Mouse (Mus musculus) adrenal gland (tissue): ENCODE data around the gene Krt8.

ENCODE experiments used
- intact Hi-C: fragments of 180-260 bp; cut with DNase I; formaldehyde crosslinking; loops from one replicate; pipeline ENCODE4 v1.15.1; 2025
- long read RNA-seq, 2 experiments: library from polyadenylated mRNA; unstranded; transcript quantifications; one replicate each; pipeline ENCODE4 v2.0.0; 2020; ENCODE audit warnings: borderline replicate concordance in 1 of 2; ENCODE audit not compliant: insufficient replicate concordance in 1 of 2

Krt8 gene
- long read RNA-seq, experiment 1: 0 reads
- long read RNA-seq, experiment 2, partial matches to known transcripts: 0 of 3 reads
- long read RNA-seq, experiment 2, other reads (novel, unspliced or antisense): 1 of 3 reads

DNA sequence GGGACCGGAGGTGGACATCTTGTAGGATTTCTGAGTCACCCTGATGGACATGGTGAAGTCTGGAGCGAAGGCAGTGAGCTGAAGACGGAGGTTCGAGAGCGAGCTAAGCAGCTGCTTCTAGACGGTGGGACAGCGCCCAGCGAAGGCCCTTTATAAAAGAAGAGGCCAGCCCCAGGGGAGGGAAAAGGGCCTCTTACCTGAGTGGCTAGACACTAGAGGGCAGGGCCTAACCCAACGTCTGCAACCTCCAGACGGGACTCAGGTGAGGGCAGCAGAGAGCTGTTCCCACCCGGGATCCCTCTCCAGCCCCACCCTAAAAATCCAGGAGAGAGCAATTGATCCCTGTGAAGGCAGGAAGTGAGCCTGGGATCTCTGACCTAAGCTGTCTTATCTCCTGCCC lies at the start of gene Krt8:
Gene Krt8 (minus strand): TSS at position 294 of the 400 bp plus-strand sequence.
- intact Hi-C loops: no loop called here

DNA sequence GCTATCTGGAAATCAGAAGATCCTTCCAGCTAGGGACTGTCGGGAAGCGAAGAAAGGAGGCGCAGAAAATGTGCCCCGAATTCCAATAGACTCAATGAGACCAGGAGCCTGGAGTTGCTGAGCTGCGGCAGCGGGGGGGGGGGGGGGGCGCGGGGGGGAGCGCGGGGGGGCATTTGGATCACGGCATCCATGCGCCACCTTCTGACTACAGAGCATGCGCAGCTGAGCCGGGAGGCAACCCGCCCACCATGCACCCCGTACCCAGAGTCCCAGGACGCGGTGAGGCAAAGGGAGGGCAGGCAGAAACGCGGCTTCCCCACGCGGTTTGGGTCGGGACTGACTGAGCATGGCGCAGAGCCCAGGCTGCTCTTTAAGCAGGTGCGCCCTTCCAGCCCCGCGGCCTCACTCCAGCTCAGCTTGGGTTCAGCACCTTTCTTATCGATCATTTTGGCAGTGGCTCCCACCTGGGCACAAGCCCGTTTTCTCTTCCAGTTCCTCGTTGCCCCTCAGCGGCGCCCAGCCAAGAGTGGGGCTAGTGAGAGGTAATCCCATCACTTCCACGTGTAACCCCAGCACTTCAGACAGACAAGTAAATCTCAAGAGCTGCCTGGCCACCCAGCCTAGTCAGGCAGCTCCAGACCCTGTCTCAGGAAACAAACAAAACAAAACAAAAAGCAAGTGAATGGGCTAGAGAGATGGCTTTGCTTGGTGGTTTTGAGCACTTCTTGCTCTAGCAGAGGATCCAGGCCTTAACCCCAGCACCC lies 47.8 kb upstream of the Krt8 start:
- intact Hi-C loops: no loop called here

DNA sequence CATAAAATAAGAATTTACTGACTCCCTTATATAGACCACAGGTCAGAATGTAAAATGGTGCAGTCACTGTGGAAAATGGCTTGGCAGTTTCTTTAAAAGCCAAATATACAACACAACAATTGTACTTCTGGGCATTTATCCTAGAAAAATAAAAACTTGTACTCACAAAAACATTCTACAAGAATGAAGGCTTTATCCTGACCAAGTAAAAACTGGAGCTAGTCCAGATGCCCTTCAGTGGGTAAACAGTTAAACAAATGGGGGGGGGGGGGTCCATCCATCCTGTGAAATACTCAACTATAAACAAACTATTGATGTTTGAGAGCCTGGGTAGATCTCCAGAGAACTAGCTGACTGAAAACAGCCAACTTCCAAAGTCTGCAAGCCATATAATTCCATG lies 45.6 kb upstream of the Krt8 start:
- intact Hi-C loops: no loop called here

DNA sequence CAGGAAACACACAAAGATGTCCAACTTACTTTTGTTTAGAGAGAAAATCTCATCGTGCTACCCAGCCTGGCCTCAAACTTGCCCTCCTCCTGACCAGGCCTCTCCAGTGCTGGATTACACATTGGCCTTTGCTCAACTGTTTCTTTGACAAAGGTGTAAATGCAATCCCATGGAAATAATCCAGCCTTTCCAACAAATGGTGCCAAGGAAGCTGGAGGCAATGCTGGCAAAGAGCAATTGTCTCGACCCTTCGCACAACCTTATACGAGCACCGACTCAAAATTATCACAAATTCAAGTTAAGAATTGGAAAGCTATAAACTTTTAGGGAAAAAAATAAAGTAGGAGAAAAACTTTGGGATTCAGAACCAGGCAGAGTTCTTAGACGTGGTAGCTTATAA lies 43.7 kb upstream of the Krt8 start:
- intact Hi-C loops: no loop called here

DNA sequence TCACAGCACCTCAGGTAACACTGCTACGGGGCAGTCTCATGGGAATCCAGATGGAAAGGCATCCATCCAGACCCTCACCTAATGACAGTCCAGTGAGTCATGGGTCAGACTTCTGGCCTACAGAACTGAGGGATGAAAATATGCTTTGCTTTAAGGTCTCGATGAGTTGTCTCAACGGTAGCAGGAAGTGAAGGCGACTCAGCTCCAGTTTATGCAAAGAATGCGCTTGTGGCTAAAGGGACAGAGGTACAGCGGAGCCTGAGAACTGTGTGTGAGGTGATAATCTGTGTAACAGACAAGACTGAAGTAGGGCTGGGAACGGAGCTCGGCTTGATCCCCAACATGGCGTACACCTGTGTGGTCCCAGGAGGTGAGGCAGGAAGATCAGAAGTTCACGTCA lies 41.4 kb upstream of the Krt8 start:
- intact Hi-C loops: no loop called here

DNA sequence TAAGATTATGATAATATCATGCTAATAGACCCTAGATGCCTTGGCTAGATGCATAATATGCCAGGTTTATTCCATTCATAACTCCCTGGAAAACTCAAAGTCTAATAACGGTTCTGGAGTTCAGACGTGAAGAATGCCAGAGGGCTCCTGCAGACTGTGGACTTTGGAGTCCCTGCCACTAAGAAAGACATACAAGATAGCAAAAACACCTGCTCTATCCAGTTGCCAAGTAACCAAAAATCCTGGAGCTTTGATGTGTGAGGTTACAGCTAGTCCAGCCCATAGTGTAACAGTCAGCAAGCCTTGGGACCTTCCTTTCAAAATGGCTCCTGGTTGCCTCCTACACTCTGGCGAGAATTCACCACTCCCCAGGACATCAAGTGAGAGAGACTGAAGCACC lies 40.5 kb upstream of the Krt8 start:
- intact Hi-C loops: no loop called here

DNA sequence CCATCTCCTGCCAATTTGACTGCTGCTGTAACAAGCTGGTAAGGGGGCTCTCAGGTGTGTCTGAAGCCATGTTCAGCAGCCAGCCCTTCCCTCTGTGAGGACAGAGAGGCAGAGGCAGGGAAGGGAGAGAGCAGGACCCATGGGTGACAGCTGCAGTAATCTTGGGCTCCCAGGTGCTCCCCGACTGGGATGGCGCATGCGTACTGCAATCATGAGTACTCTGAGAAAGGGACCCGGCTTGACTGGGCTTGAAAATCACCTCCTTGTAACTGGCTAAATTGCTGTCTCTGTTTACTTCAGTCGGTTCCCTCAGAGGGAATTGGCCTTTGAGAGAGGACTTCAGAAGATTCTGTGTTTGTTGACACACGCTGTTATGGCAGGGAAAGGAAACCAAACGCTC lies 37.7 kb upstream of the Krt8 start:
- intact Hi-C loops: no loop called here

DNA sequence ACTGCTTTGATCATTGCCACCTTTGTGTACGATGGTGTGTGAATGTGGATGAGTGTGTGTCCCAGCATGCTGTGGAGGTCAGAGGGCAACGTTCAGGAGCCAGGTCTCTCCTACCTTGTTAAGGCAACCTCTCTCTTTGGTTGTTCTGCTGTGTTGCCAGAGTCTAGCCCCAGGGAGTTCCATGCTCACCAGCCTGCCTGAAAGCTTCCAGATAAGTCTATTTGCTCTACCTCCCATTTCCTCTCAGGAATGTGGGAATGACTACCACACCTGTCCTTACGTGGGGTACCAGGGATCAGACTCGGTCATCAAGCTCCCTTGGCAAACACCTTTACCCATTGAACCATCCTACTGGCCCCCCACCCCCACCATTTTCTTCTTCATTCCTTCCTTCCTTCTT lies 36.0 kb upstream of the Krt8 start:
- intact Hi-C loops: no loop called here

DNA sequence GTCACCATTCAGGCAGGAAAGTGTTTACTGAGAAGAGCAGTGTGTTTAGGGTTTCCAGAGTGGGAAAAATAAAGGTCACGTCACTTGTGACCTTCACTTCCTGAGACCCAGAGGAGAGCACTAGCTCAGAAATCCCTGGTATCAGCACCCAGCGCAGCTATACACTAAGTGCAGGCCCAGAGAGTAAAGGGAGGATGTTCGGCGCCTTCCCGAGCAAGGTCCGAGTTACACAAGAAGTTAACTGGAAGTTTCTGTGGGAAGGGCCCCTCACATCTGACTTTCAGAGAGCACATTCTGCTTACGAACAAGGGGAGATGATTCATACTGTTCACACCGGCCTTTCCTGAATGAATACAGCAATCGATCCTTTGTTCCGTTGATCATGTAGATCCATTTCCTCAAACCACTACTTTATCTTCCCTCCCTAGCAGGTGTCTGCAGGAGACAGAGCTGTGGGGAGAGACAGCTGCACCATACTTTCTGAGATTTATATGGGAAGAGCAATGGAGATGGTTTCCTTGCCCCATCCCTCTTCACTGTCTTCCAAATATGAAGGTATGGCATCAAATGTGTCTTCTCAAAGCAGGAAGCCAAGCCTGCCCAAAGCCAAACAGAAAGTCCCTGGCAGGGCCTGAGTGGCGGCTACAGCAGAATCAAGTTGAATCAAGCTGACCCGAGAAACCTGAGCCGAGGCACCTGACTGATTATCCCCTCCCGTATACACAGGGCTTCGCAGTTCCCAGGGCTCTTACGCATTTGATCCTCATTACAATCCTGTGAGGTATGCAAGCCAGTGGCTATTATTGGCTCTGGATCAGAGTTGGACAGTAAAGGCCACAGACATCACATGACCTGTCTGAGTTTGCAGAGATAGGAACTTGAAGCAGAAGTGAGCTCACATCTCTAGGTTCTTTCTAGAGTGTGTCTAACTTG lies 30.1 kb upstream of the Krt8 start:
- intact Hi-C loops: no loop called here

DNA sequence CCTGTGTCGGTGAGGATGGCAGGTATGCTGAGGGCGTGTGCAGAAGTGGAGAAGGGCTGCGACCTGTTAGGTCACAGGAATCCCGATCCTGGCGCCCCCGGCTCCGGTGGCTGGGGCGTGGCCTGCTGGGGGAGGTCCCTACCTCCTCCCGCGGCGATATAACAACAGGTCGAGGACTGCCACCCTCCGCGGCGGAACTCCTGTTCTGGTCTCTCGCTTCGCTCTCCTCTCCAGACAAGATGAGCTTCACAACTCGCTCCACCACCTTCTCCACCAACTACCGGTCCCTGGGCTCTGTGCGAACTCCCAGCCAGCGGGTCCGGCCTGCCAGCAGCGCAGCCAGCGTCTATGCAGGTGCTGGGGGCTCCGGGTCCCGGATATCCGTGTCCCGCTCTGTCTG lies 23.8 kb upstream of the Krt8 start, which contains the start of gene Krt18:
Gene Krt18 (plus strand): TSS at position 141 of the 400 bp plus-strand sequence.
- intact Hi-C loops: no loop called here

DNA sequence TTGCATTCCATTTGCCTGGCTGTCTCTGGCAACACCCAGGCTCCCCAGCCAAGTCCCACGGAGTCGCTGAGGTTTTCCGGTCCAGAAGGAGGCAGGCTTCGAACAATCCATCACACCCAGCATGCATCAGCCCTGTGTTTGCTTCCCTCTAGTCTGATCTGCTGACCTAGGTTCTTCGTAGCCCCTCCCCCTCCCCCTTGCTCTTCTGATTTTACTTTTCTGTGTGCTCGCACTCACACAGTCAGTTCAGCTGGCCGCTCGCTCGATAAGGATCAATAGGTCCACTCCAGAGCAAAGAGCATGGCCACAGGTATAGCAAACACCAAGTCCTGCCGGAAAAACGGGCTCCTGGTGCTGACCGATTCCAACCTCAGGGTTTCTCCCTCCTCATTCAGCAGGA lies 22.1 kb upstream of the Krt8 start:
- intact Hi-C loops: no loop called here

DNA sequence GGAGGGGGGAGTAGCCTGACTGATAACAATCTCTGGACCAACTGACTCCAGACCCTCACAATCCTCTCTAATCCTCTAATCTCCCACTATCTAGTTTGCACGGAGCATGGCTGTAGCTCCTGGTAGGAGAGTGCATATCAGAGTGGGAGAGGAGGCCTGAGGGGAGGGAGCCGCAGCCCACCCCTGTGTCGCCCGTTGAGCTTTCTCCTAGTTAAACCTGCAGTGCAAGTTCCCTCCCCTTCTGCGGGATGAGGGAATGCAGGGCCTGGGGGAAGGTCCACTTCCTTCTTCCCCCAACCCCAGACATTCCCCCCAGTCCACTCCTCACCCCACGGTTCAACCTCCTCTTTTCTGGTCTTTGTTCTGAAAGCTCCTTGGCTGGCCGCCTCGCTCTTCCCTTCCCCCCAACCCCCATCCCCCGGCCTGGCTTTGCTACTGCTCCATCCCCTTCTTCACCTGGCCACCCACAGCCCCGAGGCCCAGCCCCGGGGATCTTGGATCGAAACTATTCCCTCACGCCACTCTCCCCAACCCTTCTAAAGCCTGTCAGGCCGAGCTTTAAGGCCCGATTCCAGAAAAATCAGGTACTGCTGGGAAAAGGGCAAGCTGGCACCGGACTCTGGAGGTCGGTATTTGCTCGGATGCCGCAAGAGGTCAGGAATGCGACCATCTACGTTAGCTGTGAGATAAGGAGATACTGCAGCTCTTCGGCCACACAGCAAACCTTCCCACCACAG lies 21.0 kb upstream of the Krt8 start:
- intact Hi-C loops: no loop called here

DNA sequence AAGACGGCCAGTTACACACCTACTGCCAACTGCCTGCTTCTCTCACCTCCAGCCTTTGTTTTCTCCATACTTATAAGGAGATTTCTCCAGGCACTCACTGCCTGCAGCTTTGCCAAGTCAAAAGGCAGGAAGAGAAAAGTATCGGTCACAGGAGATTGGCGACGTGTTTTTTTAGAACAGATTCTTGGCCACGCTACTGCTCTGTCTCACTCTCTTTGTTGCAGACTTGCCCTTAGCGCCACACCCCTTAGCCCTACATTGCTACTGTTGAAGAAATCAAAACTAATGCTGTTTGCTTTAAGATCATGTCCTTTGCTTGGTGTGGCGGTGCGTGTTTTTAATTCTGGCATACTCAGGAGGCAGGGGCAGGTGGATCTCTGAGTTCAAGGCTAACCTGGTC lies 19.6 kb upstream of the Krt8 start:
- intact Hi-C loops: no loop called here

DNA sequence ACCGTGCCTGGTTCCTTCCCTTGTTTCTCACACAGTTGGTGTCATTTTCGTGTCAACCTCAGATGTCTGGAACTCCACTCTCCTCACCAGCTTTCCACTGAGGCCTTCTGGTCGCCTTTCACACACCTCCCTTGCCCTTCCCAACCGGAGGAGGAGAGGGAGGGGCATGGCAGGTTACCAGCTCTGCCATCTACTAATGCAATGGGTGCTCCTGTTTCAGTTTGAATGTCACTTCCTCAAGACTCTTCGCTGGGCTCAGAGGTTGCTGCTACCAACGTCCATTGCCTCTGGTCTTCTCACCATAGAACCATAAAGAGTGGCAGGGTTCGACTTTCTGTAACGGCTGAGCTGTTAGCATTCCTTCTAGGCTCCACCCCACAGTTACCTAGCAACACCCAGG lies 18.2 kb upstream of the Krt8 start:
- intact Hi-C loops: no loop called here

DNA sequence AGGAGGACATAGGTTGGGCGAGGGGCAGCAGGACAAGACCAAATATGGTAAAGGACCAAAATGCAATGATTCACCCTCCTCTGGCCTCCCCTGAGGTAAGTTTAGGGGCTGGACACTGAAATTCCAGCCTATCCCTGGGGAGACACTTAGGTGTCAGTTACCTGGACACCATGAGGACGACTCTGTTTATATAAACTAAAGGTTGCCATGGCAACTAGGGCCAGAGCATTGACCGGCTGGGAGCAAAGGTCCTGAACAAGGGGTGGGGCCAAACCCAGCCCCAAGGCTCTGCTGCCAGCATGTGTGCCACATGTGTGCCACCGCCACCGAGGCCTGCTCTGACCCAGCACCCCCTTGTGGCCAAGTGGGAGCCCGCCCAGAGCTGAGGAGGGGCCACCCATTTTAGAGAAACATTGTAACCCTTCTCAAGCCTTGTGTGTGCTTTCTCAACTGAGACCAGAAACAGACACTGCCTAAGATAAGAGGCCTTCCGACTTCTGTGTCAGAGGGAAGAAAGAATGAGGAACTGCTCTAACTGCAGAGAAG lies 13.7 kb upstream of the Krt8 start:
- intact Hi-C loops: no loop called here

DNA sequence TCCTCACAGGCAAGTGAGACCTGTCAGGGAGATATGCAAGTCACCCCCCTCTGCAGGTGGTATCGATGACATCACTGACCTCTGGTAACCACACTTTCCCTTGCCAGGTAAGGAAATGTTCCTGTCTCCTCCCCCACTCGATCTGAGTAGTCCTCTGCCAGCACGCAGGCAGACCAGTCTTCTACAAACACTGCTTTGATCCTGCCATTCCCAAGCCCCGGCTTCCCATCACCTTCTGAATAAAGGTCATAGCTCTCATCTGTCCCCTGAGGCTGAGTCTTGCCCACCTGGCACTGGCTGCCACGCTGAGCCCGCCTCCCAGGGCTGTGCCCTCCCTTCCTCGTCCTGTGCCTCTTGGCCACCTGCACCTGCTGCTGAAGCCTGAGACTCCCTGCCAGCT lies 12.5 kb upstream of the Krt8 start:
- intact Hi-C loops: no loop called here

DNA sequence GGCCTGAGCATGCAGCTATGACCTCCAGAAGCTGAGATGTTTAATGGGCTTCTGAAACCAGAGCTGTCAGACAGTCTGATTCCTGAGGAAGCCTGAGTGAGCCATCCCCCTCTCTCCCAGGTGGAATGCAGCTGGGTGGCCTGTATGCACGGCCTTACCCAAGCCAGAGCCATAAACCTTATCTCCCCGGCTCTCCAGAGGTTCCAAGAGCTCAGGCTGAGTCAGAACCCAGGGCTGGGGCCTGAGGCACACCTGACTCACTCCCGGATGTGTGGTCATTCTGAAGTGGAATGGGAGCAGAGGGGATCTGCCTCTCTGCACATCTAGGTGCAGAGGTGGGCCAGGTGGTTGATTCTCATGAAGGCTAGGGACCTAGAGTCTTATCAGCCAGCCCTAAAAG lies 11.8 kb upstream of the Krt8 start:
- intact Hi-C loops: no loop called here

DNA sequence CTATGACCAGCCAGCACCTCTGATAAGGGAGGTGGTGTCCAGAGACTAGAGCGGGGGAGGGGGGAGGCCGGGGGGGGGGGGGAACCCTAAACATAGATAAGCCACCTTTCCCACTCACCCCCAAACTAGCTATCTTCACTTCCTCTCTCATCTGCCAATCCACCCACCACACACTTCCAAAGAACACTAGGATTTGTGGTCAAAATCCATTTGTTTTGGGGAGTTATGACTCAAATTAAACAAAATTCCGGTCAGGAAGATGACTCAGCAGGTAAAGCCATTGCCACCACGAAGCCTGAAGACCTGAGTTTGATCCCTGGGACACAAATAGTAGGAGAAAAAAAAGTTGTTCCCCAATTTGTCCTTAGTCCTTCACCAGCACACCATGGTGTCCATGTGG lies 10.6 kb upstream of the Krt8 start:
- intact Hi-C loops: no loop called here

DNA sequence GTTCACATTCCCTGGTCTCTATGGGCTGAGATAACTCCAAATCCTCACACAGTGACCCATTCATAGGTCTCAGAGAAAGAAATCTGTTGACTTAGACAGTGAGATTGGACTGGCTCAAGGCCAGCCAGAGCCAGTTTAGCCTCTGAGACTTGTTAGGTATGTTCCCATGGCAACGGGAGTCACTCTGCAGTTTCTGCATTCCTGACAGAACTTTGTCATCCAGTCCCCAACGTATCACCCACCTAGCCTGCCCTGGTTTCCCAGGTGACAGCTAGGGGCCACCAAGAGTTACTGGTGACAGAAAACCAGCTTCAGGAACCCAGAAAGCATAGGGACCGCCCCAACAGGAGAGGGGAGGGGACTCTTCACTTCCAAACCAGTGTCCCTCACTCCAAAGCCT lies 9.4 kb upstream of the Krt8 start:
- intact Hi-C loops: no loop called here

DNA sequence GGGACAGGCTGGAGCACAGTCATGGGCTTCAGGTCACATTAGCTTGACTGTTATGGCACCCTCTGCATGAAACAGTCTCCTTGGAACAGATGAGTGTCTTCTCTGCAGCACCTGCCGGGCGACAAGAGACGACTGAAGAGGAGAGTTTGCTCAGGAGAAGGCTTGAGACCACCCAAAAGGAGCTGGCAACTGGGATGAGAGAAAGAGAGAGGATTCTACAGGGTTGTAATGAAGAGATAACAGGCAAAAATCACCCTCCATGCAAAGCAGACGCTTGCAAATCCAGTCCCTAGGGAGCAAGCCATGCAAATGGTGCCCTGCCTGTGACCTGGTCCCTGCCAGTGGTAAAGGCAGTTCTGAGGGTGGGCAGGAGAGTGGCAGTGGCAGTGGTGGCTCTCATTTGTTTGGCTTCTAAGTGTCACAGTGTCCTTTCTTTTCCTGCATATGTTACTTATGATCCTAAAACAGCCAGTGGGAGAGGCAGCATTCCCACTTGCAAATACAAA lies 8.0 kb upstream of the Krt8 start:
- intact Hi-C loops: no loop called here

DNA sequence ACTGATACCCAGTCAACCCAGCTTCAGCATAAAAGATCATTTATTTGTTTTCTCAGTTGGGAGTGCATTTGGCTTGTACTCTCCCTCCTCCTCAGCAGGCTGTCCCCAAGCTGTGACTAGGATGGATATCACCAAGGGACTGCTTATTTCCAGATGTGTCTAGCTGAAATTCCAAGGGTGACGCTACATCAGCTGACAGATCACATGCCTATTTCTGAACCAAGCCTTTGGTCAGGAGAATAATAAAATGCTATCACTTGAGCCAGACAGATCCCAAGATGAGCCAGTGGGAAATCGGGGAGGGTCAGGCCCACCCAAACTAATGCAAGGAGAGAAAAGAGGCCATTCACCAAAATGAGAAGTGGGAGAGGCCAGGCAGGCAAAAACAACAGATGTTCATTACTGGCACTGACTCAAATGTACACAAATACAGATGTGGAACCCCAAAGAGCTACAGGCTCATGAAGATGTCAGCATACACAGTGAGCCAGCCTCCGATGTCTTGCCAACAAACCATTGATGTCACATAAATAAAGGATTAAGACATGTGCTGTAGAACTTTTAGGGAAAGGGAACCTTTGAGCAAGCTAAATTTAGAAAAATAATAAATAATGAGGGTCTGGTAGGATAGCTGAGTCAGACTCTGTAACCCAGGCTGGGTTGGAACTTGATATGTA lies 6.4 kb upstream of the Krt8 start:
- intact Hi-C loops: no loop called here
